Mouse (Mus musculus): ENCODE measurements around the gene Nob1.

GRCm38 (mm10) chr8:107405935-107406334, 18.9 kb downstream of the Nob1 start:
- TF ChIP-seq CTCF (IDR thresholded peaks at IDR 0.05; ENCODE audit: low read depth, low read length) = no peak
- TF ChIP-seq TAL1 (conservative IDR thresholded peaks at IDR 0.05; ENCODE audit: low read depth, low read length) = no peak
